Mouse (Mus musculus) mammary gland, adult 2 months (tissue): ENCODE measurements around the gene Olfr600. TPM values are rescaled to one million over a fixed set of nuclear protein-coding genes. Genes with fewer than 3 reads are reported as not detected.

ENCODE experiments used
- polyA plus RNA-seq: library from polyadenylated mRNA; depleted of rRNA; stranded (reverse); fragments of >200 nt; gene quantifications from 2 replicates; pipeline ENCODE4 v1.2.3, GENCODE M21; 2012; ENCODE audit warnings: low replicate concordance; rRNA removed

Gene Olfr600
- not detected in 2 replicates for polyA plus RNA-seq

GRCm38 (mm10) chr7:103349569-103349968 lies at the start of gene Olfr600:
TSS of gene Olfr600 (minus strand) at chr7:103349669.

GRCm38 (mm10) chr7:103386077-103386476 lies 36.6 kb upstream of the Olfr600 start, which contains the start of gene Olfr603:
TSS of gene Olfr603 (minus strand) at chr7:103386177.

GRCm38 (mm10) chr7:103362555-103362954 lies 13.1 kb upstream of the Olfr600 start, which contains the start of gene Olfr601:
TSS of gene Olfr601 (minus strand) at chr7:103362655.

GRCm38 (mm10) chr7:103335617-103336016 lies 13.9 kb downstream of the Olfr600 start, which contains the start of gene Olfr599:
TSS of gene Olfr599 (plus strand) at chr7:103335917.

GRCm38 (mm10) chr7:103323268-103323667 lies 26.2 kb downstream of the Olfr600 start, which contains the start of gene Olfr598:
TSS of gene Olfr598 (plus strand) at chr7:103323568.

GRCm38 (mm10) chr7:103316015-103316414 lies 33.5 kb downstream of the Olfr600 start, which contains the start of gene Olfr597:
TSS of gene Olfr597 (plus strand) at chr7:103316315.

GRCm38 (mm10) chr7:103305348-103305747 lies 44.1 kb downstream of the Olfr600 start, which contains the start of gene Olfr596:
TSS of gene Olfr596 (plus strand) at chr7:103305648.

Other genes starting within 250 kb of the Olfr600 start
- not detected in 2 replicates for gene Olfr586, start 224.0 kb downstream of the Olfr600 start, polyA plus RNA-seq
- not detected in 2 replicates for gene Olfr588-ps1, start 208.8 kb downstream of the Olfr600 start, polyA plus RNA-seq
- not detected in 2 replicates for gene Olfr589, start 193.3 kb downstream of the Olfr600 start, polyA plus RNA-seq
- not detected in 2 replicates for gene Olfr591, start 171.3 kb downstream of the Olfr600 start, polyA plus RNA-seq
- not detected in 2 replicates for gene Olfr592, start 164.9 kb downstream of the Olfr600 start, polyA plus RNA-seq
- gene Olfr593, start 137.8 kb downstream of the Olfr600 start, polyA plus RNA-seq: not detected in 2 replicates
- gene Olfr594, start 132.7 kb downstream of the Olfr600 start, polyA plus RNA-seq: not detected in 2 replicates
- not detected in 2 replicates for gene Usp17ld, start 97.2 kb downstream of the Olfr600 start, polyA plus RNA-seq
- gene Olfr596, start 44.0 kb downstream of the Olfr600 start, polyA plus RNA-seq: not detected in 2 replicates
- gene Olfr597, start 33.4 kb downstream of the Olfr600 start, polyA plus RNA-seq: not detected in 2 replicates
- gene Olfr598, start 26.1 kb downstream of the Olfr600 start, polyA plus RNA-seq: not detected in 2 replicates
- gene Olfr599, start 13.8 kb downstream of the Olfr600 start, polyA plus RNA-seq: not detected in 2 replicates
- gene Olfr601, start 13.0 kb upstream of the Olfr600 start, polyA plus RNA-seq: not detected in 2 replicates
- gene Olfr603, start 36.5 kb upstream of the Olfr600 start, polyA plus RNA-seq: not detected in 2 replicates
- not detected in 2 replicates for gene Usp17lc, start 65.4 kb upstream of the Olfr600 start, polyA plus RNA-seq
- gene Olfr605, start 95.8 kb upstream of the Olfr600 start, polyA plus RNA-seq: not detected in 2 replicates
- not detected in 2 replicates for gene Olfr606, start 99.4 kb upstream of the Olfr600 start, polyA plus RNA-seq
- gene Olfr607, start 114.5 kb upstream of the Olfr600 start, polyA plus RNA-seq: not detected in 2 replicates
- not detected in 2 replicates for gene Olfr608, start 120.2 kb upstream of the Olfr600 start, polyA plus RNA-seq
- not detected in 2 replicates for gene Olfr609, start 148.4 kb upstream of the Olfr600 start, polyA plus RNA-seq
- not detected in 2 replicates for gene Olfr610, start 162.5 kb upstream of the Olfr600 start, polyA plus RNA-seq
- not detected in 2 replicates for gene Olfr611, start 171.2 kb upstream of the Olfr600 start, polyA plus RNA-seq
- not detected in 2 replicates for gene Olfr612, start 193.0 kb upstream of the Olfr600 start, polyA plus RNA-seq
- not detected in 2 replicates for gene Olfr613, start 198.4 kb upstream of the Olfr600 start, polyA plus RNA-seq
- not detected in 2 replicates for gene Olfr615, start 206.4 kb upstream of the Olfr600 start, polyA plus RNA-seq
- gene Olfr616, start 219.5 kb upstream of the Olfr600 start, polyA plus RNA-seq: not detected in 2 replicates
- not detected in 2 replicates for gene Olfr617, start 223.4 kb upstream of the Olfr600 start, polyA plus RNA-seq
- not detected in 2 replicates for gene Olfr618, start 240.4 kb upstream of the Olfr600 start, polyA plus RNA-seq